Mouse (Mus musculus): ENCODE results near the gene Tff3. TPM values are rescaled to one million over a fixed set of nuclear protein-coding genes. Genes with fewer than 3 reads are reported as not detected.

Tff3 gene
- total and polyA plus RNA-seq, 3 experiments = not detected

DNA sequence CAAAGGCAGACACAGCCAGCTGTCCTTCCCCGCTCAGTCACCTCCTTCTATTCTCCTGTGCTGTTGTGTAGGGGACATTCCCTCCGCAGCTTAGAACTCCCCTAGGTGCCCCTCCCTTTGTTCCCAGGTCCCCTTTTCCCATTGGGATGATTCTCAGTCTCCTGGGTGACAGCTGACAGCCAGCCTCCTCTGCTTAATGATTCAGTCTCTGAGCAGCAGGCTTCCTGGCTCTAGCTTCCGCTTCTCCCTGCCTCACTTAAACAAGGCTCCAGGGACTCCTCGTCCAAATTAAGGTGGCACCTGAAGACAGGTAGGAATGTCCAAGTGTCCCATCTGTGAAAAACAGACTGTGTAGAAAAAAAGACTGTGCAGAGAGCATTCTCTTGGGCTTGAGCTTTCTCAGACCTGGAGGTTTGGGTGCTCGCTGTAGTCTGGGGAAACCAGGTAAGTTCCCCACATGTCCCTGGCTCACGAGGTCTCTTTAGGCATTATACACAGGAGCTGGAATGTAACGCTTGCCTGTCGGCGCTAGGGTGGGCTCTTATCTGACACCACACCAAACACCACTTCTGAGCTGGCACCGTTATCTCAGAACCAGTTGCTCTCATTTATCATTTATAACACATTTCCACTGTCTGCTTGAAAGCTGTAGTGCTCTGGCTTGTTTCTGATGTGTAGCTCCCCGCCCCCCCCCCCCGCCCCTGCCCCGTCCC lies 38.3 kb downstream of the Tff3 start:
- H3K4me1 ChIP-seq (ENCODE audit: control insufficient read depth in 1 of 2, insufficient read depth in 2 of 2) = peaks cover 8 to 12% of the 10 kb centered on the region in 2 experiments
- H3K4me3 ChIP-seq (replicated peaks in 1 of 3; ENCODE audit: low read depth in 2 of 3, low read length in 2 of 3, poor library complexity in 1 of 3) = no peak overlapping the region
- in situ Hi-C loops (cut with MboI; ENCODE audit: low pct_ligation_motif_present, low pct_unique_long_range_greater_than_20kb, low sequenced_read_pairs) = no loop called here
- no peaks in the 10 kb centered on the region for H3K79me2 ChIP-seq (replicated peaks; ENCODE audit: control insufficient read depth, extremely low read depth, insufficient read depth, poor library complexity, severe bottlenecking)
- no peak for DNase-seq (ENCODE audit: extremely low read depth)
- H3K27ac ChIP-seq (ENCODE audit: insufficient read depth, low read depth) = no peak overlapping the region
- dilution Hi-C loops (cut with MboI; ENCODE audit: extremely low pct_ligation_motif_present, extremely low pct_unique_long_range_greater_than_20kb, low sequenced_read_pairs) = no loop called here
- peaks cover 2% of the 10 kb centered on the region for H3K27me3 ChIP-seq (replicated peaks)
- no peak for TF ChIP-seq MXI1 (IDR thresholded peaks at IDR 0.05; ENCODE audit: low read depth, low read length)
- TF ChIP-seq USF2 (conservative IDR thresholded peaks at IDR 0.05; ENCODE audit: low read depth, low read length) = no peak
- no peak for TF ChIP-seq MYC (IDR thresholded peaks at IDR 0.05; ENCODE audit: low read depth, low read length)
- TF ChIP-seq ZC3H11A (IDR thresholded peaks at IDR 0.05; ENCODE audit: low read depth, low read length) = no peak
- TF ChIP-seq KAT2A (IDR thresholded peaks at IDR 0.05; ENCODE audit: insufficient replicate concordance, low read length) = no peak
- TF ChIP-seq POLR2A (IDR thresholded peaks at IDR 0.05; ENCODE audit: low read depth, low read length) = no peak
- TF ChIP-seq MEF2A (IDR thresholded peaks at IDR 0.05; ENCODE audit: borderline replicate concordance, low read depth, low read length) = no peak
- TF ChIP-seq RAD21 (IDR thresholded peaks at IDR 0.05; ENCODE audit: low read depth, low read length) = no peak
- TF ChIP-seq E2F4 (IDR thresholded peaks at IDR 0.05; ENCODE audit: insufficient replicate concordance, low read depth, low read length) = no peak
- TF ChIP-seq GABPA (IDR thresholded peaks at IDR 0.05; ENCODE audit: insufficient replicate concordance, low read depth, low read length) = no peak
- TF ChIP-seq MAX (IDR thresholded peaks at IDR 0.05; ENCODE audit: low read length) = no peak
- TF ChIP-seq ZNF384 (IDR thresholded peaks at IDR 0.05; ENCODE audit: low read depth, low read length) = no peak
- no peak for TF ChIP-seq EP300 (IDR thresholded peaks at IDR 0.05; ENCODE audit: low read length)
- TF ChIP-seq MAZ (IDR thresholded peaks at IDR 0.05; ENCODE audit: low read depth, low read length) = no peak
- no peak for TF ChIP-seq TCF12 (IDR thresholded peaks at IDR 0.05; ENCODE audit: low read depth, low read length)
- H3K36me3 ChIP-seq (replicated peaks in 1 of 2; ENCODE audit: control insufficient read depth in 1 of 2, insufficient read depth in 1 of 2, low read length in 1 of 2) = peaks cover 5 to 7% of the 10 kb centered on the region in 2 experiments
- peaks cover 6% of the 10 kb centered on the region for H3K9me3 ChIP-seq (replicated peaks; ENCODE audit: low read length)
- H3K4me2 ChIP-seq (ENCODE audit: insufficient read depth, low read depth, poor library complexity, severe bottlenecking) = no peak overlapping the region
- H3K9ac ChIP-seq (ENCODE audit: insufficient read depth, low read depth) = no peak overlapping the region

DNA sequence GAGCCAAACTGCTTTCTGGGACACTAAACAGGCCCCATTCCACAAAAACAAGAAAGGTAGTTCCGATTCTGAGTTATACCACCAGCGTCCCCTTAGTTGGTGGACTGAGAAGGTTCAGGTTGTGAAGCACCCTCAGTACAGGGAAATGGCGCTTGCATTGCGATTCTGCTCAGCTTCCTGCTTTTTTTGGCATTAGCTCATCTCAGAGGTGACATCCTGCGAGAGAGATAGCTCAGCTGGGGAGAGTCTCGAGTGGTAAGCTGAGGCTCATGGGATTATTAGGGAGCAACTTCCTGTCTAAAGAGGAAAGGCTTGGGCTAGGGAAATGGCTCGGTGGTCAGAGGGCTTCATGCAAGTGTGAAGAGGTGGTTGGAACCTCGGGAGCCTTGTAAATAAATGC lies 39.6 kb downstream of the Tff3 start:
- Histone ChIP-seq H3K9ac (ENCODE audit: insufficient read depth, low read depth) (no peak overlapping the region), H3K36me3 (replicated peaks in 1 of 2; ENCODE audit: control insufficient read depth in 1 of 2, insufficient read depth in 1 of 2, low read length in 1 of 2) (peaks cover 5 to 7% of the 10 kb centered on the region in 2 experiments), H3K4me1 (ENCODE audit: control insufficient read depth in 1 of 2, insufficient read depth in 2 of 2) (peaks cover 8 to 12% of the 10 kb centered on the region in 2 experiments), H3K79me2 (replicated peaks; ENCODE audit: control insufficient read depth, extremely low read depth, insufficient read depth, poor library complexity, severe bottlenecking) (no peaks in the 10 kb centered on the region), H3K9me3 (replicated peaks; ENCODE audit: low read length) (peaks cover 6% of the 10 kb centered on the region), H3K4me3 (replicated peaks in 1 of 3; ENCODE audit: low read depth in 2 of 3, low read length in 2 of 3, poor library complexity in 1 of 3) (no peak overlapping the region), H3K27ac (ENCODE audit: insufficient read depth, low read depth) (no peak overlapping the region), H3K27me3 (replicated peaks) (peaks cover 2% of the 10 kb centered on the region), H3K4me2 (ENCODE audit: insufficient read depth, low read depth, poor library complexity, severe bottlenecking) (no peak overlapping the region)
- DNase-seq (ENCODE audit: extremely low read depth) = no peak
- TF ChIP-seq MAZ (IDR thresholded peaks at IDR 0.05; ENCODE audit: low read depth, low read length) (no peak), JUN (IDR thresholded peaks at IDR 0.05; ENCODE audit: insufficient read depth, low read depth, low read length) (no peak), ELF1 (IDR thresholded peaks at IDR 0.05; ENCODE audit: low read depth, low read length) (no peak), KAT2A (IDR thresholded peaks at IDR 0.05; ENCODE audit: insufficient replicate concordance, low read length) (no peak), NRF1 (IDR thresholded peaks at IDR 0.05; ENCODE audit: low read depth, low read length) (no peak), MAFK (IDR thresholded peaks at IDR 0.05; ENCODE audit: insufficient replicate concordance, low read length) (no peak), SIN3A (IDR thresholded peaks at IDR 0.05; ENCODE audit: low read length) (no peak), BHLHE40 (IDR thresholded peaks at IDR 0.05; ENCODE audit: low read depth, low read length) (no peak), EP300 (IDR thresholded peaks at IDR 0.05; ENCODE audit: low read length) (no peak), JUND (conservative IDR thresholded peaks at IDR 0.05; ENCODE audit: low read depth, low read length) (no peak), MEF2A (IDR thresholded peaks at IDR 0.05; ENCODE audit: borderline replicate concordance, low read depth, low read length) (no peak), CTCF (conservative IDR thresholded peaks at IDR 0.05 in 1 of 2, IDR thresholded peaks at IDR 0.05 in 1 of 2; ENCODE audit: low read depth in 2 of 2, low read length in 2 of 2) (no peak), RAD21 (IDR thresholded peaks at IDR 0.05; ENCODE audit: low read depth, low read length) (no peak), IRF4 (IDR thresholded peaks at IDR 0.05; ENCODE audit: low read depth, low read length) (no peak), POLR2AphosphoS2 (IDR thresholded peaks at IDR 0.05; ENCODE audit: low read depth, low read length) (no peak), ETS1 (conservative IDR thresholded peaks at IDR 0.05; ENCODE audit: low read depth, low read length) (no peak), TCF12 (IDR thresholded peaks at IDR 0.05; ENCODE audit: low read depth, low read length) (no peak), TBP (conservative IDR thresholded peaks at IDR 0.05; ENCODE audit: low read depth, low read length) (no peak), MXI1 (IDR thresholded peaks at IDR 0.05; ENCODE audit: low read depth, low read length) (no peak)
- dilution Hi-C loops (cut with MboI; ENCODE audit: extremely low pct_ligation_motif_present, extremely low pct_unique_long_range_greater_than_20kb, low sequenced_read_pairs) = no loop called here
- in situ Hi-C loops (cut with MboI; ENCODE audit: low pct_ligation_motif_present, low pct_unique_long_range_greater_than_20kb, low sequenced_read_pairs) = no loop called here

Measured in CH12.LX (cell line).